Mouse (Mus musculus) myocyte (in vitro differentiated cells): ENCODE measurements around the gene Dbil5. TPM values are rescaled to one million over a fixed set of nuclear protein-coding genes. Genes with fewer than 3 reads are reported as not detected.

Experiments
- H3K27me3 ChIP-seq: one replicate; pipeline ENCODE4 v1.6.1; 2011; ENCODE audit not compliant: control insufficient read depth, insufficient read depth, insufficient read length
- H3K36me3 ChIP-seq: one replicate; pipeline ENCODE4 v1.6.1; 2011; ENCODE audit not compliant: control insufficient read depth, insufficient read depth
- H3K4me2 ChIP-seq: one replicate; pipeline ENCODE4 v1.6.1; 2011; ENCODE audit warnings: low read depth, control low read depth
- H3K4me3 ChIP-seq: one replicate; pipeline ENCODE4 v1.5.1; 2011; ENCODE audit warnings: mild to moderate bottlenecking, control low read depth, moderate library complexity
- H3K79me2 ChIP-seq: one replicate; pipeline ENCODE4 v1.6.1; 2011; ENCODE audit not compliant: control insufficient read depth, insufficient read depth
- H3ac ChIP-seq: one replicate; pipeline ENCODE4 v1.6.1; 2011; ENCODE audit not compliant: control insufficient read depth, insufficient read length
- CEBPB ChIP-seq: IDR thresholded peaks from 2 replicates; pipeline ENCODE4 v1.6.1; 2011; ENCODE audit warnings: mild to moderate bottlenecking, moderate library complexity; ENCODE audit not compliant: poor library complexity, insufficient read depth, severe bottlenecking
- E2F4 ChIP-seq: IDR thresholded peaks from one replicate; pipeline ENCODE4 v1.6.1; 2011; ENCODE audit warnings: mild to moderate bottlenecking, control low read depth, moderate library complexity; ENCODE audit not compliant: insufficient read depth
- MAX ChIP-seq: IDR thresholded peaks from one replicate; pipeline ENCODE4 v1.6.1; 2011; ENCODE audit warnings: low read depth, mild to moderate bottlenecking, control low read depth
- MYOD1 ChIP-seq, 3 experiments: IDR thresholded peaks; one replicate each; pipeline ENCODE4 v1.6.1; 2011; ENCODE audit warnings: control low read depth in 2 of 3, low read depth in 2 of 3, mild to moderate bottlenecking in 2 of 3, moderate library complexity in 1 of 3; ENCODE audit not compliant: insufficient read length in 2 of 3, control insufficient read depth in 1 of 3
- MYOG ChIP-seq, 3 experiments: IDR thresholded peaks; one replicate each; pipeline ENCODE4 v1.6.1; 2011; ENCODE audit warnings: control low read depth in 2 of 3, low read depth in 2 of 3, mild to moderate bottlenecking in 2 of 3; ENCODE audit not compliant: insufficient read length in 2 of 3, control insufficient read depth in 1 of 3, insufficient read depth in 1 of 3
- POLR2A ChIP-seq: IDR thresholded peaks from one replicate; pipeline ENCODE4 v1.6.1; 2011; ENCODE audit warnings: low read depth, mild to moderate bottlenecking, control low read depth, moderate library complexity; ENCODE audit not compliant: insufficient read length
- POLR2AphosphoS2 ChIP-seq: IDR thresholded peaks from one replicate; pipeline ENCODE4 v1.6.1; 2011; ENCODE audit warnings: low read depth, control low read depth; ENCODE audit not compliant: insufficient read length
- REST ChIP-seq: IDR thresholded peaks from one replicate; pipeline ENCODE4 v1.6.1; 2011; ENCODE audit warnings: mild to moderate bottlenecking, control low read depth, moderate library complexity; ENCODE audit not compliant: insufficient read depth, insufficient read length
- SRF ChIP-seq: IDR thresholded peaks from one replicate; pipeline ENCODE4 v1.6.1; 2011; ENCODE audit warnings: low read depth; ENCODE audit not compliant: control insufficient read depth, insufficient read length
- TCF12 ChIP-seq: IDR thresholded peaks from one replicate; pipeline ENCODE4 v1.6.1; 2011; ENCODE audit warnings: mild to moderate bottlenecking, control low read depth; ENCODE audit not compliant: poor library complexity, insufficient read depth, severe bottlenecking
- TCF3 ChIP-seq: IDR thresholded peaks from one replicate; pipeline ENCODE4 v1.6.1; 2011; ENCODE audit warnings: low read depth, control low read depth; ENCODE audit not compliant: insufficient read length
- USF1 ChIP-seq: IDR thresholded peaks from one replicate; pipeline ENCODE4 v1.6.1; 2011; ENCODE audit warnings: low read depth, mild to moderate bottlenecking, control low read depth, moderate library complexity
- polyA plus RNA-seq: library from polyadenylated mRNA; unstranded; fragments of >200 nt; fragmentation: generic; extraction: Trizol; gene quantifications from one replicate; pipeline ENCODE4 v1.2.1, GENCODE M21; 2012; ENCODE audit warnings: missing spikeins

Gene Dbil5
- polyA plus RNA-seq, 1 experiment = 0.86 TPM

- Histone ChIP-seq H3K79me2 (peaks cover 12% of the 10 kb centered on the region), H3K4me2 (peak within 1 kb of the TSS; percentile 91), H3K4me3 (peak within 1 kb of the TSS; percentile 99), H3K27me3 (no peaks in the 10 kb centered on the region), H3K36me3 (no peaks in the 10 kb centered on the region), H3ac (peak within 1 kb of the TSS; percentile 28)
- TF ChIP-seq POLR2A = peak; percentile 52
- TF ChIP-seq E2F4 = no peak
Observed at GRCm38 (mm10) chr11:76179495-76180145, 37.8 kb upstream of the Dbil5 start, which contains the start of the genes Vps53 and Fam57a. Gene Vps53, minus strand, starts transcription at chr11:76179647. Gene Fam57a, plus strand, starts transcription at chr11:76179671.

- H3K36me3 ChIP-seq = no peaks in the 10 kb centered on the region
- peak overlapping the region; percentile 99 for H3K4me3 ChIP-seq
- H3K27me3 ChIP-seq = no peaks in the 10 kb centered on the region
- peaks cover 12% of the 10 kb centered on the region for H3K79me2 ChIP-seq
- H3ac ChIP-seq = peak overlapping the region; percentile 28
- TF ChIP-seq E2F4 (no peak), CEBPB (no peak)
- H3K4me2 ChIP-seq = peak overlapping the region; percentile 76
Observed at GRCm38 (mm10) chr11:76180146-76180540, 37.3 kb upstream of the Dbil5 start.

- Histone ChIP-seq H3K79me2 (peaks cover under 1% of the 10 kb centered on the region), H3K4me3 (no peak overlapping the region), H3K4me2 (no peak overlapping the region)
Observed at GRCm38 (mm10) chr11:76183745-76184144, 33.7 kb upstream of the Dbil5 start.

GRCm38 (mm10) chr11:76186908-76187307 is 30.5 kb upstream of the Dbil5 start:
- TF ChIP-seq CEBPB (no peak), POLR2AphosphoS2 (no peak), SRF (no peak), POLR2A (no peak)

More at GRCm38 (mm10) chr11:76183745-76184144, 33.7 kb upstream of the Dbil5 start:
- Histone ChIP-seq H3K27me3 (no peaks in the 10 kb centered on the region), H3ac (no peak overlapping the region), H3K36me3 (no peaks in the 10 kb centered on the region)
- TF ChIP-seq TCF3 = no peak
- TF ChIP-seq MYOD1 (IDR thresholded peaks at IDR 0.05; ENCODE audit: control insufficient read depth in 1 of 3, insufficient read length in 2 of 3, low read depth in 2 of 3) = no peak
- no peak for TF ChIP-seq REST
- TF ChIP-seq MYOG (IDR thresholded peaks at IDR 0.05; ENCODE audit: control insufficient read depth in 1 of 3, insufficient read depth in 1 of 3, insufficient read length in 2 of 3, low read depth in 2 of 3) = no peak
- TF ChIP-seq POLR2AphosphoS2 = no peak
- no peak for TF ChIP-seq CEBPB
- TF ChIP-seq POLR2A = no peak
- no peak for TF ChIP-seq TCF12
- TF ChIP-seq MAX = no peak
- TF ChIP-seq USF1 = no peak
- no peak for TF ChIP-seq E2F4

GRCm38 (mm10) chr11:76196275-76196976 is 21.0 kb upstream of the Dbil5 start:
- Histone ChIP-seq H3K36me3 (no peaks in the 10 kb centered on the region), H3K79me2 (no peaks in the 10 kb centered on the region), H3ac (no peak overlapping the region), H3K27me3 (peaks cover 7% of the 10 kb centered on the region), H3K4me2 (no peak overlapping the region), H3K4me3 (no peak overlapping the region)
- TF ChIP-seq USF1 (no peak), CEBPB (no peak), POLR2A (no peak), E2F4 (no peak), TCF12 (no peak), SRF (no peak), REST (no peak), POLR2AphosphoS2 (no peak), TCF3 (no peak), MYOD1 (IDR thresholded peaks at IDR 0.05; ENCODE audit: control insufficient read depth in 1 of 3, insufficient read length in 2 of 3, low read depth in 2 of 3) (no peak), MYOG (IDR thresholded peaks at IDR 0.05; ENCODE audit: control insufficient read depth in 1 of 3, insufficient read depth in 1 of 3, insufficient read length in 2 of 3, low read depth in 2 of 3) (no peak), MAX (no peak)

More at GRCm38 (mm10) chr11:76186908-76187307, 30.5 kb upstream of the Dbil5 start:
- Histone ChIP-seq H3K4me3 (no peak overlapping the region), H3K36me3 (no peaks in the 10 kb centered on the region), H3K79me2 (no peaks in the 10 kb centered on the region), H3K27me3 (peaks cover 4% of the 10 kb centered on the region), H3ac (no peak overlapping the region), H3K4me2 (no peak overlapping the region)
